Mouse (Mus musculus) lung, postnatal 0 days (tissue): Measurements from ENCODE around the gene Olfr1404. TPM values are rescaled to one million over a fixed set of nuclear protein-coding genes. Genes with fewer than 3 reads are reported as not detected.

ENCODE experiments used
- ATAC-seq: fragments of 200-750 bp; cut with Nextera tagmentation; 2 replicates; pipeline ENCODE4 v1.8.0; 2017; ENCODE audit warnings: moderate library complexity
- DNase-seq: peaks from one replicate; pipeline ENCODE4 v3.0.0-alpha.2; 2016; ENCODE audit warnings: low spot score
- H3K27ac ChIP-seq: fragments of 300-500 bp; sonication (generic); 2 replicates; pipeline ENCODE4 v1.5.1; 2014; ENCODE audit warnings: antibody characterized with exemption, mild to moderate bottlenecking, low read length, mixed read lengths
- H3K27me3 ChIP-seq: fragments of 300-500 bp; sonication (generic); replicated peaks from 2 replicates; pipeline ENCODE4 v1.6.1; 2014; ENCODE audit warnings: low read length, mixed read lengths; ENCODE audit not compliant: insufficient read depth
- H3K36me3 ChIP-seq: fragments of 300-500 bp; sonication (generic); 2 replicates; pipeline ENCODE4 v1.6.1; 2014; ENCODE audit warnings: low read length, mixed read lengths; ENCODE audit not compliant: insufficient read depth
- H3K4me1 ChIP-seq: fragments of 300-500 bp; sonication (generic); 2 replicates; pipeline ENCODE4 v1.6.1; 2014; ENCODE audit warnings: antibody characterized with exemption, low read depth, low read length, mixed read lengths; ENCODE audit not compliant: insufficient read depth
- H3K4me2 ChIP-seq: fragments of 300-500 bp; sonication (generic); replicated peaks from 2 replicates; pipeline ENCODE4 v1.6.1; 2014; ENCODE audit warnings: low read depth, mild to moderate bottlenecking, low read length, moderate library complexity, mixed read lengths
- H3K4me3 ChIP-seq: fragments of 300-500 bp; sonication (generic); 2 replicates; pipeline ENCODE4 v1.5.1; 2014; ENCODE audit warnings: low read depth, low read length
- H3K9ac ChIP-seq: fragments of 300-500 bp; sonication (generic); replicated peaks from 2 replicates; pipeline ENCODE4 v1.6.1; 2014; ENCODE audit warnings: low read depth, mild to moderate bottlenecking
- H3K9me3 ChIP-seq: fragments of 300-500 bp; sonication (generic); 2 replicates; pipeline ENCODE4 v1.6.1; 2016; ENCODE audit warnings: low read length, mixed read lengths
- CTCF ChIP-seq: IDR thresholded peaks from 2 replicates; pipeline ENCODE4 v1.5.1; 2016; ENCODE audit warnings: antibody characterized with exemption, mild to moderate bottlenecking
- EP300 ChIP-seq: IDR thresholded peaks from 2 replicates; pipeline ENCODE4 v1.6.1; 2016; ENCODE audit warnings: antibody characterized with exemption, mild to moderate bottlenecking, control low read depth
- WGBS: fragments of 180-500 bp; shearing (Covaris S2); extraction: QIAGEN DNeasy Blood & Tissue Kit; methylation state at CpG from one replicate; pipeline ENCODE4 v1.1.7; 2014; 5-methylcytosine and 5-hydroxymethylcytosine counted together
- polyA plus RNA-seq: library from polyadenylated mRNA; unstranded; fragments of >200 nt; fragmentation: Nextera tagmentation; extraction: Ambion mirVana; gene quantifications from 2 replicates; pipeline ENCODE4 v1.2.1, GENCODE M21; 2015

The Olfr1404 gene
- polyA plus RNA-seq: not detected in 2 replicates

DNA sequence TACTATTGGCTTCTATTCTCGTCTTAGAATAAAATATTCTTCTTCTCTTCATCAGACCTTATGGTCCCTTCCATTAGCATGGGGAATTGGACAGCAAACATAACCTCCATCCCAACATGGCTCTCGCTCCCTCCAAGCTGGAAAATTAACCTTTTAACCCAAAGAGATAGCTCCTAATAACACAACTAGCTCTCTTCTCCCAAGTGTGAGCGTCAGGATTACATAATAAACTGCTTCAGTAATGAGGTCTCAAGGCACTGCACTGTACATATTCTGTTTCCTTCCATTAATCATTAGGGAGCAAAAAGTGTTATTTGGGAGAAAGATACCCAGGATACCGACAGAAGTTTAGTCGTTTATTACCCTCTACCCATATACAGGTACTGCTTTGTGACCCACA is at the start of gene Olfr1404:
Gene Olfr1404 (plus strand): TSS at position 301 of the 400 bp plus-strand sequence.
- no peak for TF ChIP-seq CTCF
- TF ChIP-seq EP300: no peak
- WGBS: 62% methylated on average over 5 of the region's 5 CpGs
- H3K4me3 ChIP-seq: no peak within 1 kb of the TSS
- H3K27ac ChIP-seq: no peak within 1 kb of the TSS
- ATAC-seq (no peak), DNase-seq (no peak)
- H3K36me3 ChIP-seq: no peaks in the 10 kb centered on the region
- H3K4me1 ChIP-seq: no peaks in the 10 kb centered on the region
- H3K9ac ChIP-seq: no peak within 1 kb of the TSS
- no peaks in the 10 kb centered on the region for H3K9me3 ChIP-seq
- H3K27me3 ChIP-seq: no peaks in the 10 kb centered on the region
- no peak within 1 kb of the TSS for H3K4me2 ChIP-seq

DNA sequence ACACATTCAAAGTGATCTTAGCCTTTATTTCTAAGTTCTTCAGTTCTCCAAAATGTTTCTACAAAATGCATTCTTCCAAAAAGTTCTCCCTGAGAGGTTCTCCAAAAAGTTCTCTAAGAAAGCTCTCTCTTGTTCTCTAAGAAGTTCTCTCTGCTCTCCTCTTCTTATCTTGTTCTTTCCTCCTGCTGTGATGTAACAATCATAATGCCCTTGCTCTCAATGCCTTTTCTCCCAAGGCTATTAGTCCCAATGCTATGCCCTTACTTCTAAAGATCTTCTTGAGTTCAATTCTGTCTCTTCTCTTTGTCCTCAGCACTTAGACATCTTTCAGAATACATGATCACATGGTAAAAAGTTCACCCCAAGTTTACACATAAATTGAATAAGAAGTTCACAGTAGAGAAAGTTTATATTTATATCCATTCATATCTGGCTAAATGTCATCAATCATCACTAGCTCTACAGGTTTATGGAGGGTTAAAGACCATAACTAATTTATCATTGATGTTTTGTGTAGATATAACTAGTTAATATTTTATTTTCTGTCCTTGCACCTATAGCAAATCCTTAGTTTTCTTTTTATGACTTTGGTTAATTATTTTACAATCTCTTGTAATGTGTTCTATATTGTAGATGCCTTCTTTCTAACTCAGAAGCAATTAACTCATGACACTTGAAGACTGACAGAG is 37.9 kb upstream of the Olfr1404 start:
- H3K9me3 ChIP-seq: no peaks in the 10 kb centered on the region
- no peaks in the 10 kb centered on the region for H3K36me3 ChIP-seq
- no peak overlapping the region for H3K4me2 ChIP-seq
- no peak overlapping the region for H3K27ac ChIP-seq
- no peak overlapping the region for H3K4me3 ChIP-seq
- H3K9ac ChIP-seq: no peak overlapping the region
- H3K4me1 ChIP-seq: no peaks in the 10 kb centered on the region
- no peak for ATAC-seq
- TF ChIP-seq EP300: no peak
- TF ChIP-seq CTCF: no peak
- H3K27me3 ChIP-seq: no peaks in the 10 kb centered on the region
- DNase-seq: no peak

DNA sequence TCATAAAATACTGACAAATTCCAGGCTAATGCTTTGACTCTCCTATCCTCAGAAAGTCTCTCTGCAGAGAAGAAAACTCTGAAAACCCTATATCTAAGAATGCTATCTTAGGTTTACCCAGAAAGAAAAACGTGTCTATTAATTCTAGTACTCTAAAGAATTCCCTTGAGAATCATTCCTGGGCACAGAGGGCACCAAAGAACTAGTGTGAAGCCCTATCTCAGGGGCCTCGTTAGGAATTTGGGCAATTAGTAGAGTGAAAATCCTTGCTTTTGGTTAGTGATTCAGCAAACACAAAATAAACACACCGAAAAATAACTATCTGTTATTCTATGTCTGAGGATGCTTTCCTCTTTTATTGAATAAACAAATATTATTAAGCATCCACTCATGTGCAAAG is 21.7 kb upstream of the Olfr1404 start, which contains the start of gene Olfr1406:
Gene Olfr1406 (minus strand): TSS at position 101 of the 400 bp plus-strand sequence.
- Histone ChIP-seq H3K27me3 (no peaks in the 10 kb centered on the region), H3K4me3 (no peak within 1 kb of the TSS), H3K9me3 (no peaks in the 10 kb centered on the region), H3K36me3 (no peaks in the 10 kb centered on the region), H3K4me1 (no peaks in the 10 kb centered on the region), H3K9ac (no peak within 1 kb of the TSS), H3K27ac (no peak within 1 kb of the TSS), H3K4me2 (no peak within 1 kb of the TSS)
- no peak for TF ChIP-seq EP300
- no peak for TF ChIP-seq CTCF
- ATAC-seq: no peak
- no peak for DNase-seq
- 52% methylated on average over 3 of the region's 3 CpGs for WGBS

DNA sequence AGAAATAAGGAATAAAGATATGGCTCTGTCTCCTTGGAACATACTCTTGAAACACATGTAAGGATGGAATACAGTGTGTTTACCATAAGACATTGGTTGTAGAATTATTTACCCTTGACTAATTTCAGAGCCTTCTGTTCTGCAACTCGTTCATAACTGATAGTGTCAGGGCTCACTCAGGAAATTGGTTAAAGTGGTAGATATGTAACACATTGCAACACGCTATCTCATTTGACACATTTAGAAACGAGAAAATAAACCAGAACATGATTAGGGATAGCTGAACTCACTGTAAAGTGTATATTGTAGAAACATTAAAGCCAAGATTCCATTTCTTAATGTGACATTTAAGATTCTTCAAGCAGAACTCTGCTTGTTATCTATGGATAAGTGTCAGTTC is 20.1 kb upstream of the Olfr1404 start:
- no peaks in the 10 kb centered on the region for H3K36me3 ChIP-seq
- H3K27me3 ChIP-seq: no peaks in the 10 kb centered on the region
- no peak overlapping the region for H3K27ac ChIP-seq
- ATAC-seq (no peak), DNase-seq (no peak)
- no peaks in the 10 kb centered on the region for H3K9me3 ChIP-seq
- 46% methylated on average over 3 of the region's 3 CpGs for WGBS
- no peak overlapping the region for H3K4me3 ChIP-seq
- no peak overlapping the region for H3K9ac ChIP-seq
- TF ChIP-seq EP300 (no peak), CTCF (no peak)
- no peak overlapping the region for H3K4me2 ChIP-seq
- no peaks in the 10 kb centered on the region for H3K4me1 ChIP-seq

DNA sequence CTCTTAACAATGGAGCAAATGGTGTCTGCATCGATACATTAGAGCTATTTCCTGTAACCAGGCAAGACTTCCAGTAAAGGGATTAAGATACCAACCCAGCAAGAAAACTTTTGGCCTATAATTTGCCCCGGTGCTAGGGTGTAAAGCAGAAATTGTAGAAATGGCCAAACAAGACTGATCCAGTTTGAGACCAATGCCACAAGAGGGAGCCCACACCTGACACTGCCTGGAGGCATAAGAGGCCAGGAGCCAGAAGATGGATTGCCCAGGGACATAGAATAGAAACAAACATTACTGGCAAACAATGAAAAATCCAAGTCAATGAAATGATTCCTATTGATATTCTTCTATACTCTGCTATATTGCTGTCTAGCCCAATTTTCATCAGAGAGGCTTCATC is 15.8 kb upstream of the Olfr1404 start:
- Histone ChIP-seq H3K9me3 (no peaks in the 10 kb centered on the region), H3K9ac (no peak overlapping the region), H3K4me3 (no peak overlapping the region), H3K27ac (no peak overlapping the region), H3K4me1 (no peaks in the 10 kb centered on the region), H3K4me2 (no peak overlapping the region), H3K36me3 (no peaks in the 10 kb centered on the region), H3K27me3 (no peaks in the 10 kb centered on the region)
- no peak for ATAC-seq
- no peak for TF ChIP-seq CTCF
- TF ChIP-seq EP300: no peak
- WGBS: 65% methylated on average over 2 of the region's 2 CpGs
- DNase-seq: no peak

DNA sequence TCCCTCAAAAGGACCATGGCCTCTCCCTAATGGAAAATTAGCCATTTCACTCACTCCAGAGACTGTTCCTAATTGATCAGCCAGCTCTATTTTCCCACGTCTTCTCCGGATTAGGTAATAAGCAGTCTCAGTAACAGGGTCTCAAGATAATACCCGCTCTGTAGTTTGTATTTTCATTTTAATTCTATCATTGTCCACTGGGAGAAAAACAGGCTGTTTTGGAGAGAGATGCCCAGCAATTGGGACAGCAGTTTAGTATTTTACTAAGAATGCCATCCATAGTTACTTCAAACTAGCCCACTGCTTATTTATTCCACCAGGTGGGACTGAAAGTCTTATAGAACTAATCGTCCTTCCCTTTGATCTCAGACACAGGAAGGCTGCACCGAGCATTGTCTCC is 14.7 kb upstream of the Olfr1404 start, which contains the start of gene Olfr218:
Gene Olfr218 (plus strand): TSS at position 301 of the 400 bp plus-strand sequence.
- no peak for ATAC-seq
- WGBS: 72% methylated on average over 5 of the region's 5 CpGs
- Histone ChIP-seq H3K4me2 (no peak within 1 kb of the TSS), H3K27ac (no peak within 1 kb of the TSS), H3K9me3 (no peaks in the 10 kb centered on the region), H3K4me3 (no peak within 1 kb of the TSS), H3K4me1 (no peaks in the 10 kb centered on the region), H3K27me3 (no peaks in the 10 kb centered on the region), H3K36me3 (no peaks in the 10 kb centered on the region), H3K9ac (no peak within 1 kb of the TSS)
- no peak for DNase-seq
- TF ChIP-seq EP300 (no peak), CTCF (no peak)

DNA sequence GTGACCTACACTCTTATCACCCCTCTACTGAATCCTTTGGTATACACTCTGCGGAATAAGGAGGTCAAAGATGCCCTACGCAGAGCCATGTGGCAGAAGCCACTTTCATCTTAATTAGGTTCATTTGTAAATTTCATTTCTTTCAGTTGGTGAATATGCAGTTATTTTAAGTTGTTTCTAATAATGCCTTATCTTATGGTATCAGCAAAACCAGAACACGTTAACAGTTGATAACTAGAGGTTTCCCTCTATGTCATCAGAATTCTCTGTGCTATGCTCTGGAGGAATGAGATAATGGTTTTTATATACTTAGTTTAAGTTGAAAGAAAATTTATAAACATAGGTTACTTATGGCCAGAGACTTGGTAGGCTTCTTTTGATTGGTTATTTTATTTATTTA is 4.3 kb downstream of the Olfr1404 start:
- Histone ChIP-seq H3K4me3 (no peak overlapping the region), H3K4me2 (no peak overlapping the region), H3K4me1 (no peaks in the 10 kb centered on the region), H3K9ac (no peak overlapping the region), H3K27ac (no peak overlapping the region), H3K36me3 (no peaks in the 10 kb centered on the region), H3K9me3 (no peaks in the 10 kb centered on the region), H3K27me3 (no peaks in the 10 kb centered on the region)
- DNase-seq (no peak), ATAC-seq (no peak)
- TF ChIP-seq EP300 (no peak), CTCF (no peak)
- 83% methylated on average over 3 of the region's 3 CpGs for WGBS
